Mouse (Mus musculus) CD4-positive, CD25-positive, alpha-beta regulatory T cell, adult 4 months (primary cell): Measurements from ENCODE around the gene Morn2. TPM values are rescaled to one million over a fixed set of nuclear protein-coding genes. Genes with fewer than 3 reads are reported as not detected.

Experiments
- ATAC-seq: one replicate; pipeline ENCODE4 v1.8.0; 2017
- polyA plus RNA-seq, 2 experiments: library from polyadenylated mRNA; unstranded; fragments of 100-300 nt; shearing (Covaris generic); gene quantifications; one replicate each; pipeline ENCODE4 v1.2.1; 2017

Gene Morn2
- polyA plus RNA-seq, 2 experiments from 2014 or later = 2.4 to 3.2 TPM

DNA sequence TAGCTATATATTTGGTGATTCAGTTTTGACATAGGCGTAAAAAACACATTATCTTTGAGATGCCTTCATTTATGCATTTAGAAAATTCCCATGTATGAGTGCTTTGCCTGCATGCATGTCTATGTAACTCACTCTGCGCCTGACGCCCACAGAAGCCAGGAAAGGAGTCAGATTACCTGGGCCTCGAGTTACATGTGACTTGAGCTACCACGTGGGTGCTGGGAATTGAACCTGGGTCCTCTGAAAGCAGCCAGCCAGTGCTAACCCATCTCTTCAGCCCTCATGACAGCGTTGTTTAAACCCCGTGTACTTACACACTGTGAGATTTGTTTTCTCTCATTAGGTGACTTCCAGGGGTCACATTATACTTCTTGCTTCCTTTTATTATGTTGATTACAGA is 34.5 kb downstream of the Morn2 start:
- ATAC-seq = no peak

GRCm38 (mm10) chr17:80325456-80325855 is 35.5 kb downstream of the Morn2 start:
- ATAC-seq = no peak

DNA sequence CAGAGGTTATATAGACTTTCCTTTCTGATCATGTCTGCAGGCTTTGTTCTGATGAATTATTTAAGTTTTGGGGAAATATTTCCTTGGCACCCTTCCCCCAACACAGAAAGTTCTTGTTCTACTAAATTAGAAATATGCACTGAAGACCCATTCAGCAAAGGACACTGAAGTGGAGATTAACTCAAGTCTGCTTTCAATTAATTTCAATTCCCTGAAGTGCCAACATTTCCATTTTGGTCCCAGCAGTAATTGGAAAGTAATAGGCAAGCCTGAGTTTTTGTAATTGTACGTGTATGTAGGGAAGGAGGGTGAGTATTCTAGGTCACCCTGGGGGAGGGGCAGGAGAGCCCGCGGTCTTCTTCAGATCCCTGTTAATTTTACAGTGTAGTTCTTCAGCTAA is 36.4 kb downstream of the Morn2 start:
- no peak for ATAC-seq

- ATAC-seq = peak; percentile 64
Measured at GRCm38 (mm10) chr17:80332386-80332785, 42.4 kb downstream of the Morn2 start.

GRCm38 (mm10) chr17:80345277-80345676 is 55.3 kb downstream of the Morn2 start:
- ATAC-seq = no peak

DNA sequence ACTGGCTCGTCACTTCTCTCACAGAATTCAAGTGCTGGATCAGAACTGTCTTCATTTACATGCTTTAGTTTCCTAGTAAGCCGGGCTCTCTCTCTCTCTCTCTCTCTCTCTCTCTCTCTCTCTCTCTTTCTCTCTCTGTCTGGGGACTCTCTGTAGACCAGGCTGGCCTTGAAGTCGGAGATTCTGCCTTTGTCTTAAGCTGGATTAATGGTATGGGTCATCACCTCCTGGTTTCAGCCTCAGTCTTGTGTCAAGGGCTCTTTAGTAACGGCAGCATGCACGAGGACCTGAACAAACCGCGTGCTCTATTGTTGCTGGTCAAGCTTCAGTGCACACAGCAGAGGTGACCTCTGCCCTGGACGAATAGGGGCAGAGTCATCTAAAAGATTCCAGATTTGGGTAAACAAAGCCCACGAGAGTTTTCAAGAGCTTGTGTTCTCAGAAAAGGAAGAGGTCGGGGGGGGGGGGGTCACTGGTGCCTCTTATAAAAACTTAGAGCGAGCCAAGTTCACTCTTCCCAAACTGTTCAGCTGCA is 56.7 kb downstream of the Morn2 start:
- no peak for ATAC-seq

Other genes with a start within 250 kb of the Morn2 start
- 10 to 100 TPM; 23.0 to 30.2 TPM for gene Hnrnpll, start 227.9 kb upstream of the Morn2 start, polyA plus RNA-seq
- gene Galm, start 162.7 kb upstream of the Morn2 start, polyA plus RNA-seq = 10 to 100 TPM; 51.3 to 58.6 TPM
- 100 to 1,000 TPM; 498 to 562 TPM for gene Srsf7, start 82.9 kb upstream of the Morn2 start, polyA plus RNA-seq
- not detected for gene Ttc39d, start 82.7 kb upstream of the Morn2 start, polyA plus RNA-seq
- gene Gemin6, start 65.8 kb upstream of the Morn2 start, polyA plus RNA-seq = 10 to 100 TPM in 1 of 2 experiments, 1 to 10 TPM in 1; 9.6 to 10.2 TPM
- 10 to 100 TPM in 1 of 2 experiments, 1 to 10 TPM in 1; 8.2 to 11.8 TPM for gene Dhx57, start 273 bp downstream of the Morn2 start, polyA plus RNA-seq
- gene Arhgef33, start 17.2 kb downstream of the Morn2 start, polyA plus RNA-seq = not detected
- not detected for gene Gm10190, start 83.3 kb downstream of the Morn2 start, polyA plus RNA-seq
- 1 to 10 TPM; 4.6 to 5.4 TPM for gene Sos1, start 190.2 kb downstream of the Morn2 start, polyA plus RNA-seq